Mouse (Mus musculus) megakaryocyte-erythroid progenitor cell, adult 5 weeks (primary cell): ENCODE results near the gene Gm9. TPM values are rescaled to one million over a fixed set of nuclear protein-coding genes. Genes with fewer than 3 reads are reported as not detected.

Experiments
- polyA plus RNA-seq: library from polyadenylated mRNA; stranded (reverse); fragments of >175 nt; gene quantifications from 2 replicates; pipeline ENCODE4 v1.2.3, GENCODE M21; 2012

Gm9 gene
- not detected in 2 replicates for polyA plus RNA-seq

GRCm38 (mm10) chrX:37210941-37211340 lies at the start of gene Gm9:
Gm9 (minus strand) TSS chrX:37211041.

DNA sequence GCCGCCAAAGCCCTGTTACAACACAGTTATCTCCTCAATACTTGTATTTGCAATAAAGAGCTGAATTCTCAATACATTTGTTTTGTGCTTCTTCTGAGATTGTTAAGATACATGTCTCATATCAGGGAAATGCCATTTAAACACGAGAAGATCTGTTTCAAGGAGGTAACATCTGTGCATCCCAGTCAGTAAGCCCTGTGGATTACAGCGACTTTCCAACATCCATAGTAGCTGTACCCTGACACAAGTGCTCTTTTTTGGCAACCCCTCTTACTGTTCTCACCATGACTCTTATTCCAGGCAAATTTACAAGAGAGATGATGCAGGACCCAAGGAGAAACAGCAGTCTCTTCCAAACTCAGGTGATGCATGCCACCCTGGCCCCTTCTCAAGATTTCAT lies 38.8 kb upstream of the Gm9 start, which contains the start of gene Rhox3a:
Gene Rhox3a, plus strand, starts transcription at position 301 of the 400 bp plus-strand sequence.

GRCm38 (mm10) chrX:37244676-37245075 lies 33.8 kb upstream of the Gm9 start, which contains the start of gene Rhox2a:
Rhox2a (plus strand) TSS chrX:37244976.

GRCm38 (mm10) chrX:37222158-37222557 lies 11.3 kb upstream of the Gm9 start, which contains the start of gene Rhox1:
Rhox1 (minus strand) TSS chrX:37222258.

DNA sequence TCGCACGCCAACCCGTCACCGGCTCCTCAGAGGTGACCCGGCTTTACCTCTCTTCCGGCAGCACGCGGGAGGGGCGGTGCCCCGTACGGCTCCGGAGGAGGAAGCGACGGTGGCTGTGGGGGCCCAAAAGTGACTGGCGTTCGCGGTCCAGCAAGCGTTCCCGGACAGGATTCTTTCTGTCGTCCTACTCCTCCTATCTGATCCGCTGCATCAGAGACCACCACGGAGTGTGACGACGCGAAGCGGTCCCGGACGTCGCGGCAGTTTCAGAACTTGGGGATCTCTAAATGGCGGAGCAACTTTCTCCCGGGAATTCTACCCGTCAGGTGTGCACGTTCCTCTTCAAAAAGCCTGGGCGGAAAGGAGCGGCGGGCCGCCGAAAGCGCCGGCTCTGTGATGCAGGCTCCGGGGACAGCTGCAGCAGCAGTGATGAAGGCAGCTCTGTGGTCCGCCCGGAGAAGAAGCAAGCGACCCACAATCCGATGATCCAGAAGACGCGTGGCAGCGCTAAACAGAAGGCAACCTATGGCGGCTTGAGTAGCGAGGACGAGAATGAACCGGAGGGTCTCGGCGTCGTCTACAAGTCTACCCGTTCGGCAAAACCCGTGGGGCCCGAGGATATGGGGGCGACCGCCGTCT lies 19.6 kb downstream of the Gm9 start, which contains the start of the genes Ndufa1 and Rnf113a1:
Gene Ndufa1, minus strand, starts transcription at position 59 of the 639 bp plus-strand sequence.
Gene Rnf113a1, plus strand, starts transcription at position 141 of the 639 bp plus-strand sequence.

GRCm38 (mm10) chrX:37168742-37169141 lies 42.1 kb downstream of the Gm9 start, which contains the start of gene Akap14:
Akap14 (minus strand) TSS chrX:37168842.

Other genes with a start within 250 kb of the Gm9 start
- 11.8 and 18.5 TPM in 2 replicates for gene Sept6, start 219.2 kb downstream of the Gm9 start, polyA plus RNA-seq
- 0.70 and 0.79 TPM in 2 replicates for gene Sowahd, start 162.2 kb downstream of the Gm9 start, polyA plus RNA-seq
- 334 and 387 TPM in 2 replicates for gene Rpl39, start 125.6 kb downstream of the Gm9 start, polyA plus RNA-seq
- gene Upf3b, start 100.7 kb downstream of the Gm9 start, polyA plus RNA-seq: 7.4 and 13.5 TPM in 2 replicates
- gene Nkap, start 84.2 kb downstream of the Gm9 start, polyA plus RNA-seq: 4.5 and 4.7 TPM in 2 replicates
- not detected in 2 replicates for gene Akap14, start 42.2 kb downstream of the Gm9 start, polyA plus RNA-seq
- 322 and 341 TPM in 2 replicates for gene Ndufa1, start 19.9 kb downstream of the Gm9 start, polyA plus RNA-seq
- 5.8 and 6.3 TPM in 2 replicates for gene Rnf113a1, start 19.8 kb downstream of the Gm9 start, polyA plus RNA-seq
- gene Rhox1, start 11.2 kb upstream of the Gm9 start, polyA plus RNA-seq: not detected in 2 replicates
- gene Rhox2a, start 33.9 kb upstream of the Gm9 start, polyA plus RNA-seq: not detected in 2 replicates
- not detected in 2 replicates for gene Rhox3a, start 38.9 kb upstream of the Gm9 start, polyA plus RNA-seq
- gene Rhox4a, start 54.3 kb upstream of the Gm9 start, polyA plus RNA-seq: not detected in 2 replicates
- not detected in 2 replicates for gene Rhox3a2, start 169.0 kb upstream of the Gm9 start, polyA plus RNA-seq
- gene Rhox4a2, start 179.8 kb upstream of the Gm9 start, polyA plus RNA-seq: not detected in 2 replicates
- not detected in 2 replicates for gene Rhox2b, start 201.0 kb upstream of the Gm9 start, polyA plus RNA-seq
- gene Rhox4b, start 221.5 kb upstream of the Gm9 start, polyA plus RNA-seq: not detected in 2 replicates
- gene Rhox2c, start 242.6 kb upstream of the Gm9 start, polyA plus RNA-seq: not detected in 2 replicates
- not detected in 2 replicates for gene Rhox3c, start 247.5 kb upstream of the Gm9 start, polyA plus RNA-seq